Mouse (Mus musculus): ENCODE data around the gene Sesn1. TPM values are rescaled to one million over a fixed set of nuclear protein-coding genes. Genes with fewer than 3 reads are reported as not detected.

Sesn1 gene
- polyA plus RNA-seq, 1 experiment from 2014 or later, result 35.3 TPM

GRCm38 (mm10) chr10:41825996-41826395 is 16.3 kb downstream of the Sesn1 start:
- H3K4me1 ChIP-seq (replicated peaks; ENCODE audit: insufficient read depth, low read length), result peaks cover 3% of the 10 kb centered on the region; the same call in 1 of the 2 replicates
- H3K9me3 ChIP-seq (replicated peaks; ENCODE audit: low read length), result no peaks in the 10 kb centered on the region
- no peak for TF ChIP-seq CTCF (IDR thresholded peaks at IDR 0.05; ENCODE audit: low read depth)
- ATAC-seq (replicated peaks; ENCODE audit: low FRiP score, low read depth) (no peak), DNase-seq (ENCODE audit: low spot score) (no peak)
- no peak overlapping the region for H3K27ac ChIP-seq
- H3K4me3 ChIP-seq (replicated peaks; ENCODE audit: low read depth, low read length), result no peak overlapping the region
- H3K27me3 ChIP-seq (ENCODE audit: insufficient read depth, low read length), result no peaks in the 10 kb centered on the region
- WGBS, result 86% methylated on average over 4 of the region's 4 CpGs
- no peaks in the 10 kb centered on the region for H3K36me3 ChIP-seq (ENCODE audit: insufficient read depth, low read length)
- H3K4me2 ChIP-seq (ENCODE audit: low read length), result no peak overlapping the region
- H3K9ac ChIP-seq (ENCODE audit: low read depth, low read length), result no peak overlapping the region

DNA sequence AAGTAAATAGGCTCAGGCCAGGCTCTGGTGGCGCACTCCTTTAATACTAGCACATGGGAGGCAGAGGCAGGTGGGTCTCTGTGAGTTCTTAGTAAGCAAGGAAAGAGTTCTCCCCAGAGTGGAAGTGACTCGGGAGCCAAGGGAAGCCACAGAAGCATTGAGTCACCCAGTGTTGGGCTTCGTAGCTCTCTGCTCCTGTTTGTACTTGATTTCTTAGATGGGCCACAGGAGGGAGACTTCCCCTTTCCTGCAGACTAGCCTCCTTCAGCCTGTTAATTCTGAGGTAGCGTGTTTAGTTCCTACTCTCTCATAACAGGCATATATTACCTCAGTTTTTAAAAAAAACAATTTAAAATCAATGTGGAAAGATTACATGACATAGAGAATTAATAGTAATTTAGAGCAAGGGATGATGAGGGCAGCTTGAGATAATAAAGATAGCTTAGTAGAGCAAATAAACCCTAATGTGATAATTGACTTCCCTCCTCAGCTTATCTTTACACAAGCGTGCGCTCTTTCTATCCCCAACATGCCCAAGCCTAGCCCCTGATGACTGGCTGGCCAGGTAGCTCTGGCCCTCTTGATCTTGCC is 16.9 kb downstream of the Sesn1 start:
- no peak for TF ChIP-seq CTCF (IDR thresholded peaks at IDR 0.05; ENCODE audit: low read depth)
- Histone ChIP-seq H3K27ac (no peak overlapping the region), H3K9ac (ENCODE audit: low read depth, low read length) (no peak overlapping the region), H3K4me2 (ENCODE audit: low read length) (no peak overlapping the region), H3K9me3 (replicated peaks; ENCODE audit: low read length) (no peaks in the 10 kb centered on the region), H3K27me3 (ENCODE audit: insufficient read depth, low read length) (no peaks in the 10 kb centered on the region), H3K4me3 (replicated peaks; ENCODE audit: low read depth, low read length) (no peak overlapping the region), H3K4me1 (replicated peaks; ENCODE audit: insufficient read depth, low read length) (peaks cover 3% of the 10 kb centered on the region; the same call in 1 of the 2 replicates), H3K36me3 (ENCODE audit: insufficient read depth, low read length) (no peaks in the 10 kb centered on the region)
- DNase-seq (ENCODE audit: low spot score) (no peak), ATAC-seq (replicated peaks; ENCODE audit: low FRiP score, low read depth) (no peak)
- 84% methylated on average over 6 of the region's 6 CpGs for WGBS

- Histone ChIP-seq H3K36me3 (ENCODE audit: insufficient read depth, low read length) (no peaks in the 10 kb centered on the region), H3K4me2 (ENCODE audit: low read length) (no peak overlapping the region), H3K27me3 (ENCODE audit: insufficient read depth, low read length) (no peaks in the 10 kb centered on the region), H3K9me3 (replicated peaks; ENCODE audit: low read length) (no peaks in the 10 kb centered on the region), H3K4me3 (replicated peaks; ENCODE audit: low read depth, low read length) (no peak overlapping the region), H3K9ac (ENCODE audit: low read depth, low read length) (no peak overlapping the region), H3K27ac (no peak overlapping the region), H3K4me1 (replicated peaks; ENCODE audit: insufficient read depth, low read length) (peaks cover 3% of the 10 kb centered on the region; the same call in 1 of the 2 replicates)
- no peak for TF ChIP-seq CTCF (IDR thresholded peaks at IDR 0.05; ENCODE audit: low read depth)
- 84% methylated on average over 4 of the region's 4 CpGs for WGBS
- ATAC-seq (replicated peaks; ENCODE audit: low FRiP score, low read depth), result no peak
- DNase-seq (ENCODE audit: low spot score), result no peak
These were observed 18.0 kb downstream of the Sesn1 start for GRCm38 (mm10) chr10:41827784-41828183.

DNA sequence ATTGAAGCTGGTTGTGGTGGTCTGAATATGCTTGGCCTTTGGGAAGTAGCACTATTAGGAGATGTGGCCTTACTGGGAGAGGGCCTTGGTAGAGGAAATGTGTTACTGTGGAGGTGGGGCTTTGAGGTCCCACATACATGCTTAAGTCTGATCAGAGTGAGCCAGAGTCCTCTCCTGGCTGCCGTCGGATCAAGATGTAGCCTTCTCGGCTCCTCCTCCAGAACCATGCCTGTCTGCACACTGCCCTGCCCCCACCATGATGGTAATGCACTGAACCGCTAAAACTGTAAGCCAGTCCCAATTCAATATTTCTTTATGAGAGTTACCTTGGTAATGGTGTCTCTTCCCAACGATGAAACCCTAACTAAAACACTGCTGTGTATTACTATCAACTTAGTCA is 19.5 kb downstream of the Sesn1 start:
- Histone ChIP-seq H3K36me3 (ENCODE audit: insufficient read depth, low read length) (no peaks in the 10 kb centered on the region), H3K4me1 (replicated peaks; ENCODE audit: insufficient read depth, low read length) (peaks cover 3% of the 10 kb centered on the region; the same call in 1 of the 2 replicates), H3K9ac (ENCODE audit: low read depth, low read length) (no peak overlapping the region), H3K4me2 (ENCODE audit: low read length) (no peak overlapping the region), H3K9me3 (replicated peaks; ENCODE audit: low read length) (no peaks in the 10 kb centered on the region), H3K4me3 (replicated peaks; ENCODE audit: low read depth, low read length) (no peak overlapping the region), H3K27me3 (ENCODE audit: insufficient read depth, low read length) (no peaks in the 10 kb centered on the region), H3K27ac (no peak overlapping the region)
- ATAC-seq (replicated peaks; ENCODE audit: low FRiP score, low read depth), result no peak
- TF ChIP-seq CTCF (IDR thresholded peaks at IDR 0.05; ENCODE audit: low read depth), result no peak
- no peak for DNase-seq (ENCODE audit: low spot score)
- WGBS, result 69% methylated on average over 5 of the region's 5 CpGs

DNA sequence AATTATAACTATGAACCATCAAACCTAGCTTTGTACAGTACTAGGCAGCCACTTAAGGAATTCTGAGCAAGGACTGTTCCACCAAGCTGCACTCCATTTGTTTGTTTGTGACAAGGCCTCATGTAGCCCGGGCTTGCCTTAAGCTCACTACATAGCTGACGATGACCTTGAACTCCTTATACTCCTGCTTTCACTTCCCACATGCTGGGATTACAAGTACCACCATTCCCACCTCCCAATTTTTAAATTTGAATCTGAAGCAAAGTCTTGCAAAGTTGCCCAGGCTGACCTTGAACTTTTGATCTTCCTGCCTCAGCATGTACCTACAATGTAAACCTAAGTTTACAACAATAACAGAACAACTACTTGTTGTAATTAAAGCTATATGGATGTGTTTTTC is 20.2 kb downstream of the Sesn1 start:
- Histone ChIP-seq H3K9me3 (replicated peaks; ENCODE audit: low read length) (no peaks in the 10 kb centered on the region), H3K4me2 (ENCODE audit: low read length) (no peak overlapping the region), H3K4me3 (replicated peaks; ENCODE audit: low read depth, low read length) (no peak overlapping the region), H3K36me3 (ENCODE audit: insufficient read depth, low read length) (no peaks in the 10 kb centered on the region), H3K27me3 (ENCODE audit: insufficient read depth, low read length) (no peaks in the 10 kb centered on the region), H3K9ac (ENCODE audit: low read depth, low read length) (no peak overlapping the region), H3K27ac (no peak overlapping the region), H3K4me1 (replicated peaks; ENCODE audit: insufficient read depth, low read length) (peaks cover 3% of the 10 kb centered on the region; the same call in 1 of the 2 replicates)
- no peak for ATAC-seq (replicated peaks; ENCODE audit: low FRiP score, low read depth)
- no peak for DNase-seq (ENCODE audit: low spot score)
- WGBS, result 92% methylated on average over 2 of the region's 2 CpGs
- TF ChIP-seq CTCF (IDR thresholded peaks at IDR 0.05; ENCODE audit: low read depth), result no peak

- H3K4me2 ChIP-seq (ENCODE audit: low read length), result no peak overlapping the region
- no peaks in the 10 kb centered on the region for H3K36me3 ChIP-seq (ENCODE audit: insufficient read depth, low read length)
- no peak for DNase-seq (ENCODE audit: low spot score)
- 59% methylated on average over 4 of the region's 4 CpGs for WGBS
- no peaks in the 10 kb centered on the region for H3K9me3 ChIP-seq (replicated peaks; ENCODE audit: low read length)
- ATAC-seq (replicated peaks; ENCODE audit: low FRiP score, low read depth), result no peak
- H3K27me3 ChIP-seq (ENCODE audit: insufficient read depth, low read length), result no peaks in the 10 kb centered on the region
- TF ChIP-seq CTCF (IDR thresholded peaks at IDR 0.05; ENCODE audit: low read depth), result no peak
- H3K27ac ChIP-seq, result no peak overlapping the region
- H3K9ac ChIP-seq (ENCODE audit: low read depth, low read length), result no peak overlapping the region
- H3K4me1 ChIP-seq (replicated peaks; ENCODE audit: insufficient read depth, low read length), result peaks cover 3% of the 10 kb centered on the region; the same call in 1 of the 2 replicates
- no peak overlapping the region for H3K4me3 ChIP-seq (replicated peaks; ENCODE audit: low read depth, low read length)
These were observed 20.7 kb downstream of the Sesn1 start for GRCm38 (mm10) chr10:41830445-41830844.

All from kidney, postnatal 0 days (tissue).